Mouse (Mus musculus): Measurements from ENCODE around the gene Syk.

Syk gene

GRCm38 (mm10) chr13:52651383-52652252 lies 68.6 kb downstream of the Syk start:
- DNase-seq (ENCODE audit: low spot score), result no peak

- DNase-seq (ENCODE audit: low spot score), result no peak
Measured at GRCm38 (mm10) chr13:52652253-52652628, 69.3 kb downstream of the Syk start.

GRCm38 (mm10) chr13:52654081-52654829 lies 71.3 kb downstream of the Syk start:
- DNase-seq (ENCODE audit: low spot score), result no peak

- no peak for DNase-seq (ENCODE audit: low spot score)
Measured at GRCm38 (mm10) chr13:52654830-52655308, 71.9 kb downstream of the Syk start.

GRCm38 (mm10) chr13:52657966-52658365 lies 75.0 kb downstream of the Syk start:
- DNase-seq (ENCODE audit: low spot score), result no peak

- peak; percentile 43 for DNase-seq (ENCODE audit: low spot score)
Measured at GRCm38 (mm10) chr13:52658477-52658876, 75.5 kb downstream of the Syk start.

GRCm38 (mm10) chr13:52659171-52659665 lies 76.2 kb downstream of the Syk start:
- DNase-seq (ENCODE audit: low spot score), result no peak

GRCm38 (mm10) chr13:52669889-52670288 lies 86.9 kb downstream of the Syk start:
- peak; percentile 16 for DNase-seq (ENCODE audit: low spot score)

GRCm38 (mm10) chr13:52673272-52673671 lies 90.3 kb downstream of the Syk start:
- DNase-seq (ENCODE audit: low spot score), result no peak

- DNase-seq (ENCODE audit: low spot score), result no peak
Measured at GRCm38 (mm10) chr13:52673856-52674255, 90.9 kb downstream of the Syk start.

- no peak for DNase-seq (ENCODE audit: low spot score)
Measured at GRCm38 (mm10) chr13:52674839-52675238, 91.9 kb downstream of the Syk start.

GRCm38 (mm10) chr13:52675526-52676294 lies 92.7 kb downstream of the Syk start:
- DNase-seq (ENCODE audit: low spot score), result no peak

- DNase-seq (ENCODE audit: low spot score), result no peak
Measured at GRCm38 (mm10) chr13:52676671-52677445, 93.9 kb downstream of the Syk start.

GRCm38 (mm10) chr13:52679906-52680305 lies 96.9 kb downstream of the Syk start:
- no peak for DNase-seq (ENCODE audit: low spot score)

- DNase-seq (ENCODE audit: low spot score), result no peak
Measured at GRCm38 (mm10) chr13:52682107-52682506, 99.1 kb downstream of the Syk start.

GRCm38 (mm10) chr13:52690425-52690824 lies 107.5 kb downstream of the Syk start:
- no peak for DNase-seq (ENCODE audit: low spot score)

GRCm38 (mm10) chr13:52692311-52692710 lies 109.3 kb downstream of the Syk start:
- DNase-seq (ENCODE audit: low spot score), result no peak

GRCm38 (mm10) chr13:52694857-52695256 lies 111.9 kb downstream of the Syk start:
- no peak for DNase-seq (ENCODE audit: low spot score)

Data from ovary, postnatal 36 days (tissue).